Mouse (Mus musculus) layer of hippocampus, postnatal 25 days (tissue): ENCODE results near the gene Arid5b. TPM values are rescaled to one million over a fixed set of nuclear protein-coding genes. Genes with fewer than 3 reads are reported as not detected.

Source experiments
- DNase-seq, 2 experiments: peaks; one replicate each; pipeline ENCODE4 v3.0.0; 2022; ENCODE audit warnings: mixed read lengths in 2 of 2, low spot score in 1 of 2; ENCODE audit errors: extremely low spot score in 1 of 2
- total RNA-seq, 2 experiments: library from RNA; stranded (reverse); gene quantifications; 2 replicates each; pipeline ENCODE4 v1.2.3; 2021

Gene Arid5b
- total RNA-seq, 2 experiments from 2014 or later: 21.5 to 22.8 TPM

DNA sequence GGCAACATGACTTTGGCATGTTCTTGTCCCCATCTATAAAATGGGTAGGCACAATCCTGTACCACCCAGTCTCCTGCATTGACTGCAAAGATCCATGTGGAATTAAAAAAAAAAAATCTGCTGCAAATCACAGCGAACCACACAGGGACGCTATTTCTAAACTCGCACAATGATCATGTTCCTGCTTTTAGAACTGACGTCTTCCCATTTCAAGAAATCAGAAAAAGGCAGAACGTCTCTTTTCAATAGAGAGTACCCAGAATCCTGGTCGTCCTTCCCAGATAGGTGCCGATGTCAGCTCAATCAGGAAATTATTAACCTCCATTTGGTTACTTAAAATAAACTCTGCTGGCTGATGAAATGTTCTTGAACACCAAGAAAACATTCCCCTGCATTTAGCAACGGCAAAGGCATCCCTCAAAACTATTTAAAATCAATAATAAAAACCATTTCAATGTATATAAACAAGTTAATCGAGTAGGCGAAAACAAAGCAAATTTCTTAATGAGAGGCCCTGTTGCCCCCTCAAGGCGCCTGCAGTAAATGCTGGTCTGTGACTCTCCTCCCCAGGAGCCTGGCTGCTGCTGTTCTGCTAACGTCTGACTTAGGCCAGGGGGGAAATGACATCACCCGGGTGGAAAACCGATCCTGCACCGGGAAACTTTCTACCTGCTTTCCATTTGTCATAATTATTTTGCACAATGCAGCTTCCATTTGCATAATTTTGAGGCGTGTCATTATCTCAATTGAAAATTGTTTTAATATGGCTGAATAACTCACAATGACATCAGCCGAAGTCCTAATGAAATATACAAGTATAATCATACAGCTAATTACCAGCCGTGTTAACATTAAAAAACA, 3.4 kb downstream of the Arid5b start:
- DNase-seq: no peak

DNA sequence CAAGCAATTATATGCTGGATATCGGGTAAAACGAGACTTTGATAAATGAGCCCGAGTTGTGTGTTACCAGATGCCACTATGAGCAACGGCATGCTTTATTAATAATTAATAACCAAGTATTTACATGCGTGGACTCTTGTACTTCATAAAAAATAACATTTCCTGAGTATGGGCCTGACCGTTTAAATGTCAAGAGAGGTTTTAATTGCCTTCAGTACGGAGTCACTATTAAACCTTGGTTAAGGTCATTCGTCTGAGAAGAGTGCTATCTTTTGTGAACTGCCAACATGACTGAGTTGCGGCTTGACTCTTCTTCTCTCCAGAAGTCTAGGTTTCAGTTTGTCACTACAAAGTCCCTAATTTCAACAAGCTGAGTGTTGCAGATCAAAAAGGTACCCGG, 8.8 kb downstream of the Arid5b start:
- DNase-seq: no peak

DNA sequence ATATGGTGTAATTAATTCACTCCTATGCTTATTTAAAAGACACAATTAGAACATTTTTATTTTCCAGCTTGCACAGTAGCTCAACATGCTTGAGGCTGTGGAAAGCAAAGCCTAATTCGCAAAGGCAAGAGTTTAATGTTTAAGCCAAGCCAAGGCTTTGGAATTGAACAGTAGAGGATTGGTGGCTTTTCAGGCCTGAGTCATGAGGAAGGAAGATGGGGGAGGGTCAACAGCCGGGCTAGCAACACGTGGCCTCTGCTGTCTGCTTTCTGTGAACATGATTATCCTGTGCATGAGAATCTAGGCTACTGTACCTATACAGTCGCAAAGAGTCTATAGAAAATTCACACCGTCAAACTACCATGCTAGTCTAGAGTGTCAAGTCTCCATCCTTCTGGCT, 9.9 kb downstream of the Arid5b start:
- DNase-seq: no peak

DNA sequence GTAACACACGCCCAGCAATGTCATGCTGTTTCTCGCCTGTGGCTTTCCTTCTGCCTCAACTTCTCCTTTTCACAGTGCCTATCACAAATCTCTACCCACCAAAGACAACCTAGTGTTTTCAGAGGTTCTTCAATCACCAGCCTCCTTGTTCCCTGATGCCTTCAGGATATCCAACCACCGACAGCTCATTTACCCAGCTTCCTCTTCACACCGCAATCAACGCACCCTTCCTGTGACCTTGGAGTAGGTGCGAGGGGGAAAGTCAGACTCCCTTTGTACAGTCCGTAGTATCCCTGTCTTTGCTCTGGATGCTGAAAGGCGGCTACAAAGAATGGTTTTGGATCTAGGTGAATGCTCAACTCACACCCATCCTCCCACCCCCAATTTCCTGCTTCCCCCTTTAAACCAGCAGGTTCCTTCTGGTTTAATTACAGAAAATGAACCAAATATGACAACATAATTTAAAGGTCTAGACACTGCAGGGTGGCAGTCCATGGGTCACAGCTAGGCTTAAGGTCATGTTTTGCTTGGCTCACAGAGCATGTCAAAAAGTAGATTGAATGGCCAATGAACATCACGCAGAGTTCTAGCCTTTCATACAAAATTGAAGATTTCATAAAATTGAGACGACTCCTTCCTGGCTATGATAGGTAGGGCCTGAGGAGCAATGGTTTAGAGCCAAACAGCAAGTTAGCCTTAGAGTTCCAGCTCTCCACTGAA, 14.4 kb downstream of the Arid5b start:
- no peak for DNase-seq

DNA sequence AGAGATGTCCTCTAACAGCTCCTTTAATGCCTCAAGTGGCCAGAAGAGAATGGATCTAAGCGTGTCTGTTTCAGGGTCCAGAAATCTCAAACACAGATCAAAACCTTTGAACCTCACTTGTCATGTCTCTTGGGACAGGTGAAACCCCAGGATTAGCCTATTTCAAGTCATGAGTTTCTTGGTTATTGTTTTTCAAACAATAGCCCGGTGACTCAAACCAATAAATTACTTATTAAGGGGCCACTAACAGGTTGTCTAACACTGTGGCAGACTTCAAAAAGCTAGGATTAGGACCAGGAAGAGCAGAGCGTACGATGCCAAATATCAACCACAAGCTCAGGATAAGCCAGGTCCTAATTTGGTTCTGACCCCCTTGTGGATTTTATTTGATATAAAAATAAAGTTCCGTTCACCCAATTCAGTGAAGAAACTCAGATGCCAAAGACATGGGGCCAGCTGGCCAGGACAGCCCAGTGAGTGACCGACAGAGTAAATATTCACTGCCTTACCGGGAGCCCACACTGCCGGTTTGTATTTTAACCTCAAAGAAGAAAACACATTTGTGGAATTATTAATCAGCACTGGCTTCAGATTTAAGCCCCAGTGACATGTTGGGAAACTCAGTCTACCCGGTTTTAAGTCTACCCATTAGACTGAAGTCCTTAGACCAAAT, 15.1 kb downstream of the Arid5b start:
- DNase-seq: no peak

DNA sequence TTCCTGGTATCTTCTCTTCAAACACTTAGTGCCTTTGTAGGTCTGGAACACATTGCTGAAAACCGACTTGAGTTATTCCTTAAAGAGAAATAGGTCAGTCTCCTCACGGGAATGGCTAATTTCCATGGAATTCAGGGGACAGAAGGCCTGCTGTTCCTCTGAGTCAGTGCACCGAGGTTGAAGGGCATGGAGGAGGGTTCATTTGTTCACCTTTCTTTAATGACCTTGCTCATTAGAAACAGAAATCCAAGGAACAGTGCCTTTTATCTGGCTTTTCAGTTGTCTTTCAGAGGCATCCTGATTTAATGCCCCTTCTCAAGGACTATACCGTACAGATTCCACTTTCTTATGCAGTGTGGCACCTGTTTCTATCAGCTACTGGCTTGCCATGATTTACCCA, 18.9 kb downstream of the Arid5b start:
- no peak for DNase-seq

DNA sequence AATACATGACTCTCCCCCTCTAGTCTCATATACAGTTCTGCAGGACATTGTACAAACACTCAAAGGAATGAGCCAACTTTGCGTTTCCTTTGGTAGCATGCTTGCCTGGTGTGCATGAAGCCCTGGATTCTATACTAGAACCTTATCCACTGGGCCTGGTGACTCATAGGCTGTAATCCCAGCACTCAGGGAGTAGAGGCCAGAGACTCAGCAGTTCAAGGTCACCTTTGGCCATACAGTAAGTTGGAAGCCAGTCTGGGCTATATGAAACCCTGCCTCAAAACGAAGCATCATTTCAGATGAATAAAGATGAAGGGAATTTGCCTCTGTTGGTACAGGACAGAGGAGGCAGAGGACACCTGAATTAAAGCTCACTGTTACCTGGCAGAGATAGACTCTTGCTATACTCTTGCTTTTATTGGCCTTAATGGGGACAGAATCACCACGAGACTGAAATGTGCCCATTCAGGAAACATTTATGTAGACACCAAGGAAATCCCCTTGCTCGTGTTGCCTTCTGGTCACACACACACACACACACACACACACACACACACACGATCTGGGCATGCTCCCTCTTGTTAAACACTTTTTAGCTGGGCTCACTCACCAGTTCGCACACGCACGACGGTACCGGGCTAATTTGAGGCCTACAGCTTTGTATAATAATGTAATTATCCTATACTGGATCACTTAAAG, 21.0 kb downstream of the Arid5b start:
- DNase-seq: no peak

DNA sequence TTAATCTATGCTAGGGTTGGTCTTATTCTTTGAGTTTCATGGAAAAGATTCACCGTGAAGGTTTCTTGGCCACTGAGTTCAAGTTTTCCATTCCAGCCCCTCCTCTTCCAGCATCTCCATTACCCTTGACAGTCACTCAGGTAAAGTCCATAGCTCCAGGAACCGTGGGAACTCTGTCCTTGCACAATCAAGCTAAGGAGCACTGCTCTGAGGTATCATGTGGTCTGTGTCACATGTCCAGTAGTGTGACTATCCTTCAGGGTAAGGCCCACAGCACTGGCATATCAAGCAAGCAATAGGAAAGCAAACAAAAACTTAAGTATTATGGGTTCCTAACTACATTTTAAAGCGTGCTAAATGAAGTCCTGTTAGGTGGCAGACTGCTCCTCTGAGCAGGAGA, 22.4 kb downstream of the Arid5b start:
- no peak for DNase-seq

DNA sequence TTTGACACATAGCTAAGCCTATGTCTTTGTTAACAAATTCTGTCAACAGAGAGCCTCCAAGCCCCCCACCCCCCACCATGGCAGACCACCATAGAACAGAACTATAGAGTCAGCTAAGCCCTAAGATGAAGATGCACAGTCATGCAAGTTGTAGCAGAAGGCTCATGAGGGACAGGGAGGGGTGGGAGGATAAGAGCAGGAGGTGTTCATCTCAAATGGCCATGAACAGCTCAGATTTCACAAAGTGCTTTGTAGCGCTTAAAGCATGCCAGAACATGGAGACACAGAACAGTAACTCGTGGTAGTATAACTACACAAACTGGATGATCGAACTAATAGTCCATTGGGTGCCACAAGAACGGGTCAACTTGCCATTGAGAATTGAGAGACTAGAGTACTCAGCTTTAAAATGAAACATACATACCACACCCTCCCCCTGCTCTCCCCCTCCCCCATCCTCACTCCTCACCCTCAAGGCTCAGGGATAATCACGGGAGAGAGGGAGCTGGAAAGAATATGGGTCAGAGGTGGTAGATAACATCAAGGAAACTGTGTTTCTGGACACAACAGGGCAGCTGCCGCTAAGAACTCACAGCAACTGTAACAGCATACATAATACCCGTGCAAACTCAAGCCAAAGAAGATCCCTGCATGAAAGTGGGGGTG, 25.0 kb downstream of the Arid5b start:
- DNase-seq: no peak

DNA sequence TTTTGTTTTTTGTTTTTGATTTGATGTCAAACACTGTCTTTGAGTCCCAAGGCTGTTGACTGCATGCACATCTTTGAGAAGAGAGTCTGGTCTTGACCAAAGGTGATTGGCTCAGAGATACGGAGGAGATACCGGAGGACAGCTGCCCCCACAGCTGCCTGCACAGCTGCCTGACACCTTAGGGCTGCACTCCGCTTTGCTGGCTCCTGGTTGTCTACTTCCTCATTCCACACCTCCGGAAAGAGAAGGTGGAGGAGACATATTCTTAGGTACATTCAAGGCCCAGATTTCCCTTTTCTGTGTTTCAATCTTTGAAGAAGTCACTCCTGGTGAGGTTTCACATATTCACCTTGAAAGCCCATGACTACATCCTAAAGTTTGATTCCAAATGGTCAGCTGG, 25.9 kb downstream of the Arid5b start:
- DNase-seq: no peak

DNA sequence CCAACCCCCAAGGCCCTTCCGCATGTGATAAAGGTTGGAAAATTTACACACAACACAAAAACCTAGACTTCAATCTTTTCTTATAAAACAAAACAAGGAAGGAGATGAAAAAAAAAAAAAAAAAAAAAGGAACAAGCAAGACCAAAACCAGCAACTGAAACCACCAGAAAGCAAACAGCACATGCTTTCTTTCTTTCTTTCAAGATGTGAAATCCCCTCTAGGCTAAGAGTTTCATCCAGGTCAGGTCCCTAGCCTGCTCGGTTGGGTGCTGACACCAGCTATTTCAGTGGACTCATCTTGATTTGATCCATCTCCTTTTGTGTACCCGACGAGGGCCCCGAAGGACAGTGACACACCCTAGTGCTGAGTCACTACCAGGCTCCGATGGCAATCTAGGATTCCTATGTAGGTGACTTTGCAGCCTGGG, 29.2 kb downstream of the Arid5b start:
- DNase-seq: no peak

DNA sequence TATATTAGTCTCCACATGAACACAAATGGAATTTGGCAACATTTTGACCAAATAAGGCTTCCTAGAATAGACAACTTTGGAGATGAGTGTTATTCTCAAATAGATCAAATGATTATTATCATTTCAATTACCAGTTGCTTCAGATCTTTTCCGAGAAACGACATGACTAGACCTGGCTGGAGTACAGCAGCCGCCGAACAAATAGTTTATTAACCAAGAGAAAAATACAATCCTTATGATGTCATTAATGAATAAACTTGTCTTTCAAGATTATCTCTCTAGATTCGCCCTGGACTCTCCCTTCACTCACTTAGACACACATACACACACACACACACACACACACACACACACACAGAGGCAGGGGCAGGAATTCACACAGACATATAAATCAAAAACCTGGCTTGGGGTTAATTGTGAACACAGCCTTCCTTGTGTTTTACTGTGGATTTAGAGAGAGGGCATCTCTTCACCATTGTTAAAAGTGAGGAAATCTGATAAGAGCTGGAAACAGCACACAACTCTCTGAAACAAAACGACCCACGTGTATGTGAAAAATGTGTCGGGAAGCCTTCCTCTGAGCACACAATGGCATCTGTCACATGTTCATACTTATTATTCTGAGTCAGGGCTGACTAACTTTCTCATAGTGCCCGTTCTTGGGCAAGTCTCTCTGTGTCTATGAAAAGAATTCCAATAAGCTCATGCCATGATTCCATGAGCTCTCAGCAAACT, 30.1 kb downstream of the Arid5b start:
- no peak for DNase-seq

DNA sequence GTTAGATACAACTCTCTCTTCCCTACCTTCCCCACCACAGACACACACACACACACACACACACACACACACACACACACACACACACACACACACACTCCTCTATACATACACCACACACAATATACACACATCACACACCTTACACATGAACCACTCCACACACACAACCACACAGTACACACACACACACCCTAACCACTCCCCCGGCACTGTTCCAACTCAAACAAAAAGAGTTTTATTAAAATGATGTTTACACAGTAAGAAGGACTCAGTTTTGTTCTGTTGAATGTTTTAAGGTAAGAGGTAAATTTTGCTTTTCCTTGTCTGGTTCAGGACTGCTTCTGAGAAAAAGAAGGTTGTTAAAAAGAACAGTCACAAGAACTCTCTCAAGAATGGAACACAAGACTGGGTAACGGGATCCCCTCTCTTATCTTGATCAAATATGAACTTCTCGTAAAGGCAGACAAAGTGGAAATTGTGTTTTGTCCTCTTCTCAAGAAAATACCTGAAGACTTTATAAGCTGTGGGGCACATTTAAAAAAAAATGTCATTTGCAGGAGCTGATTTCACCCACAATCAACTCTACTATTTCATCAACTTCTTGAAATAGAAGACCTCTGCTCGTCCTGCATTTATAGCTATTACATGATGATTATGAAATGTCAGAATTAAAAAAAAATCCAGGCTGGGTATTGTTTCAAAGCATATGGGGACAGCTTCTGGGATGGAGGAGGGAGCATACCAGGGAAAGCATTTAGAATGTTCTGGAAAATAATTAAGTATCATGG, 30.9 kb downstream of the Arid5b start:
- DNase-seq: no peak

DNA sequence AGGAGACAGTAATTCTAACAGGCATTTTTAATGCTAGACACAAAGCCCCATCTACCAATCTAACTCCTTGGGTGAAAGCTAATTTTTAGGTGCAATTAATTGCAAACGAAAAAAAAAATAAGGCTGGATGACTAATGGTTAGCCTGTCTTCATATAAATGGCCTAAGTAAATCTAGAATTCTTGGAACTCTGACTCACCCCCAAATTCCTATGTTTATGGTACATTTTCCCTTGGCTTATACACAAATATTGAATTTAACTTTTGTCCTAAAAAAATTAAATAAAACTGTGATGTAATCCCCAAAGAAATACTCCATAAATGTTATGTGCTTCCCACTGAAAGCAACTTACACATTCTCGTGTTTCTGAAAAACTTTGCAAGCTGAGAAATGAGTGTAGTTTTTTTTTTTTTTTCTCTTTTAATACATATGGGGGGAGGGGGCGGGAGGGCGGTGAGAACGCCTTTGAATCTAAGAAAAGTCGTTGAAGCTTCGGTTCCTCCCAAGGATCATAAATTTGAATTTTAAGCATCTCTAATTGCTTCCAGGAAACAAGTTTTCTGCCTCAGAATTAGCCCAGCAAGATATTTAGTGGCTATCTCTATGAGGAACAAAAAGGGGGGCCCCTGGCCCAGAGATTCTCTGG, 31.8 kb downstream of the Arid5b start:
- no peak for DNase-seq

DNA sequence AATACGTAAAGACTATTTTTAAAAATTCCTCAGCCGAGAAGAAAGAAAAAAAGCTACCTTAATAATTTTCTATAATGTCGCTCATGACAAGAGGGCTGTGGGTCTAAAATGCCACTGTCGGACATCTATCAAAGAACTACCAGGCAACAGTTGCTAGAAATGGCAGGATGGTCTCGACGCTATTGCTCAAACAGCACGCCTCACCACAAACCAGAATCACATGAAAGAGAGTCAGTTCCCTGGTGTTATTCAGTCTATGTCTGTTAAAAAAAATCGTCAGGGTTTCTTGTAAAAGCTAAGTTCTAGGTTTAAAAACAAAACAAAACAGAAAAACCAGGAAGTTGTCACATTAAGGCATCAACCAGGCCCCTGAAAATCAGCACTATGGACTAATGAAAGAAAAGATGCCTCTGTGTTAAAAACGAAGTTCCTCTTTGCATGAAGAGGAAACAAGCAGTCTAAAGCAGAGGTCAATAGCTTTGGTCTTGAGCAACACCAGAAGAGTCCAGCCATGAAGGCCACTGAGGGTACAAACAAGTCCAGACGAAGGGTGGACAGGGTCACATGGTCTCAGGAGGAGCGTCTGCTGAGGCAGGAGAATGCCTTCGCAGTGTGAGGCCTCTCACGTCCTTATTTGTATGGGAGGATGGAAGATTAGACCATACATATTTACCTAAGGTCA, 37.6 kb downstream of the Arid5b start:
- no peak for DNase-seq

DNA sequence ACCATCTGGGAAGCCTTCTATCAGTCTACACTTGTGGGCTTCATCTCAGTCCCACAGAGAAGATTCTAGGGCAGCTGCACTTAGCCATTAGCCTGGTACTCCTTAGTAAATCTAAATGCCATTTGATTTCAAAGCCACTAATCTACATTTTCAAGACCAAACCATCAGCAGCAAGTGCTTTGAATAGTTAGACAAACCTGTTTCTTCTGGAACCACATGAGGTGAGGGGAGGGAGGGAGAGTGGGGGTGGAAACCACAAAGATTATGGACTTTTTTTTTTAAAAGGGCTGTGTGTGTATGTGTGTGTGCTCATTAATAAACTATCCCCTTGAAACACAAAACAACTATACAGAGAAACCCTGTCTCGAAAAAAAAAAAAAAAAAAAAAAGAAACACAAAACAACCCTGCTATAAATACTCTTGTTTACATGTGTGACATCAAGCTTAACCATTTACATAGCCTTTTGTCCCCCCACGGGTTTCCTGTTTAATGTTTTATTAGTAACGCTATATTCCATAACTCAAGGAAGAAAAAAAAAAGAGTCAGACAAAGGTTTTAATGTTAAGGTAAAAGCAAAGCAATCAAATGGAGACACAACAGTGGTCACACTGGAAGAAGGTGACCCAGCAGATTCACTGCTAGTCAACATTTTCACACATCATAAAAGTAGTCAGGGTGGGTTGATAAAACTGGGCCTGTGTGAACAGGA, 38.3 kb downstream of the Arid5b start:
- DNase-seq: no peak

DNA sequence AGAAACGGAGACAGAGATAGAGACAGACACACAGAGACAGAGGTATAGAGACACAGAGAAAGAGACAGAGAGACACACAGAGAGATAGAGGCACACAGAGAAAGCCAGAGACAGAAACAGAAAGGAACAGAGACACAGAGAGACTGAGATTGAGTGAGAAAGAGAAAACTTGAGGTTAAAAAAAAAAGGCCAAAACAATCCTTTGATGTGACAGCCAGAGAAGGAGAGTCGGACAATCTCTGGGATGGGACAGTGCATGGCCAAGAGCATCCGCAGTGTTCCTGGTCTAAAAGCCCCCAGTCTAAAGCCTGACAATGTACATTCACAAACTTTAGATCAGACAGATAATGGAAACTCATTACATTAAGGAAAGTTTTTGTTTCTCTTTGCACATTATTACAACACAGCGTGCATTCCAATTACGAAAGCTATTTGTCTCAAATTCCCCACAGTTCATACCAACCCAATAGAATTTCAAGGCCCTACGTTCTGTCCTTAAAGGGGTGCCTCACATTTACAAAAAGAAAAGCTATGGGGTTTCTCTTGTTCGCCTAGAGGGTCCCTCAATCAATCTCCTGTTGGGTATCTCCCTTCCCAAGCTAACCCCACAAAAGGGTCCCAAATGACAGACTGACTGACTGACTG, 39.0 kb downstream of the Arid5b start:
- no peak for DNase-seq
